Mouse (Mus musculus) neural tube, embryonic 10.5 days (tissue): ENCODE data around the gene Siah1a.

Experiments
- DNase-seq: peaks from one replicate; pipeline ENCODE4 v3.0.0-alpha.2; 2017; ENCODE audit warnings: low spot score; ENCODE audit errors: extremely low spot score

Siah1a gene

GRCm38 (mm10) chr8:86745221-86745934, at the start of gene Siah1a, which contains the start of gene Gm10638:
Siah1a (minus strand) TSS chr8:86745934.
Gm10638 (plus strand) TSS chr8:86745699.
- DNase-seq = peak; percentile 83

- no peak for DNase-seq
These were observed 49.0 kb upstream of the Siah1a start for GRCm38 (mm10) chr8:86794716-86795115.

DNA sequence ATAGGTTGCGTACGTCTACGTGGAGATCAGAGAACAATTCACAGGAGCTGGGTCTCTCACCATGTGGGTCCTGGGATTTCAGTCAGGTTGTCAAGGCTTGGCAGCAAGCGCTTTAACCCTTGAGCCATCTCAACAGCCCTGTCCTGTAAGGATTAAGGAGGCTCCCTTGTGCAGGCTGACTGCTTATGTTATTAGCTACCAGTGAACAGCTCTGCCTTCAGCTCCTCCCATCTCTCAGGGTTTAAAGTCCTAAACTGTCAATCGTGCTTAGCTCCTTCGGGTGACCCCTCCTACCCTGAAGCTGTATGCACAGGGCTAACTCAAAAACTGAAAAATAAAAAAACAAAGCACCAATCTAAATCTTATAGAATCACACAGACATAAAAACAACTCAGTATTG, 45.8 kb upstream of the Siah1a start:
- no peak for DNase-seq

- DNase-seq = no peak
These were observed 43.8 kb upstream of the Siah1a start for GRCm38 (mm10) chr8:86789576-86789975.

GRCm38 (mm10) chr8:86787891-86788420, 42.2 kb upstream of the Siah1a start:
- DNase-seq = no peak

DNA sequence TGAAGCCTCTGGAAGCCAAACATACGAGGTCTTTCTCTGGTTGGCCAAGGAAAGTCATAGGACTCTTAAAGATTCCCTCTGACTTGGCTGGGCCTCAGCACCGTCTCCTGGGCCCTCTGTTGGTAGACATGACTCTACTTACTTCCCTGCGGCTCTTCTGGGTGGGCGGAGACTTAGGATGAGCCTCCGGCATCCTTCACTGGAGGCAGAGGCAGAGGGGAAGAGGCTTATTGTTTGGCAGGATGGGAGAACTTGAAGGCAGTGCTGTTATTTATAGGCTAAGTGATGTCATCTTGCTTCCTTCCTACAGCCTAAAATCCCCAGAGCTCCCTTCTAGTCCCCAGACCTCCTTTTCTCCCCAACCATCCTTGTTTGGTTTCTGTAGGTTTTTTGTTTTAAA, 40.8 kb upstream of the Siah1a start:
- DNase-seq = no peak

DNA sequence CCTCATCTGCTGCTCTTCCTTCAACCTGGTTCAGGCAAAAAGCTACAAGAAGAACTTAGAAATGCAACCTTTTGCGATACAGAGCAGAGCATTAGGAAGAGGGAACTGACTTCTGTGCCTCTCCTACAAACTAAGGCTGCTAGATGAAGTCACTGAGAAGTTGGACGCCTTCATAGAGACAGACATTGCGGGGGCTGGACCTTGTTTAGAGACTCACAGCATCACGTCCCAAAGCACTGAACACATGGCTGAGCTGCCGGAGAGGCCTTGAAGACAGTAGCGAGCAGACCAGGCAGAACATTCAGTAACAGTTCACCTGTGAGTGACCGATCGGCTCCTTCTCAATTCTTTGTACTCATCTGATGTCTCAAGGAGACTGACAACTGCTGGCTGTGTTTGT, 35.4 kb upstream of the Siah1a start:
- DNase-seq = no peak

GRCm38 (mm10) chr8:86779207-86779606, 33.5 kb upstream of the Siah1a start:
- no peak for DNase-seq

DNA sequence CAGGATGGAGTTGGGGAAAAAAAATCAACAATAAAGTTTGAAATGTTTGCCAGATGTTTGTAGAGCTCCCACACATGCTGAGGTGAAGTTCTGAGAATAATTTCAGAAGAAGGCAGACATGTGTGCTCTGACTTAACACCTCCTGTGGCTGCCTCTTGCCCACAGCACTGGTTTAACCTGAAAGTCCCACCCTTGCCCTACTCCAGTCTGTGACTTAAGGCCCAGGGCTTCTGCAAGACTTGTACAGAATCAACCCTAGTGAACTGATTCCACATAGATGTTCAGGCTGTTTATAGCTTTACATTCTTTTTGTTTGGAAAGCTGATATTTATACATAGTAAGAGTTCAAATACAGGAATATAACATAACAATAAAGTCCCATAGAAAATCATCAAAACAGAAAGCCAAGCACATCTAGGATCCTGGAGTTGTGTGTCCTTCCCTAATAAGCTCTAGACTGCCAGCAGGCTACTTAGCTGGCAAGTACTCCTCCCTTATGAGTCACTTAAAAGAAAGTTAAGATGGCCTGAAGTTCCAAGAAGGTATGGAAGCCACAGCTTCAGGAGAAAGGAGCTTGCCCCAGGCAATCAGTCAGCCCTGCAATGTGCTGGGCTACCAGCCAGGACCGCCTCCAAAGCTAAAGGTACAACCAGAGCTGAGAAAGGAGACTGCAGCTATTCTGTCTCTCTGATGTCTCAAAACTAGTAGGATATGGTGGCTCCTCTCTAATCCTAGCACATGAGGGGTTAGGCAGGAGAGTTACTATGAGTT, 24.4 kb upstream of the Siah1a start:
- DNase-seq = no peak

DNA sequence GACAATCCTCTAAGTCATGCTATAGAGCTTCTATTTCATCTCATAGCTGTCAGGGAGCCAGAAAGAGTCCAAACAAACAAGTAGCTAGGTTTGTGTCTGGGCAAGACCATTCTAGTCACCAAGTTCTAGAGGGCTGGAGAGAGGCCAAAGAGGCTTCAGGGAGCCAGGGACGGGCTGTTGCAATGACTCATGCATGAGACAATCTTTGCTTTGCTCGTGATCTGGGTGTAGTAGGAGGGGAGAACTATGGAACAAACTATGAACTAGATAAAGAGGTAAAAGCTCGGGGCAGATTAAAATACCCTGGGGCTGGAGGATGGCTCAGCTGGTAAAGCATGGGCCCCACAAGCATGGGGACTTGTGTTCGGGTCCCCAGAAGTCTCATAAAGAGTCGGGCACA, 22.8 kb upstream of the Siah1a start:
- no peak for DNase-seq

DNA sequence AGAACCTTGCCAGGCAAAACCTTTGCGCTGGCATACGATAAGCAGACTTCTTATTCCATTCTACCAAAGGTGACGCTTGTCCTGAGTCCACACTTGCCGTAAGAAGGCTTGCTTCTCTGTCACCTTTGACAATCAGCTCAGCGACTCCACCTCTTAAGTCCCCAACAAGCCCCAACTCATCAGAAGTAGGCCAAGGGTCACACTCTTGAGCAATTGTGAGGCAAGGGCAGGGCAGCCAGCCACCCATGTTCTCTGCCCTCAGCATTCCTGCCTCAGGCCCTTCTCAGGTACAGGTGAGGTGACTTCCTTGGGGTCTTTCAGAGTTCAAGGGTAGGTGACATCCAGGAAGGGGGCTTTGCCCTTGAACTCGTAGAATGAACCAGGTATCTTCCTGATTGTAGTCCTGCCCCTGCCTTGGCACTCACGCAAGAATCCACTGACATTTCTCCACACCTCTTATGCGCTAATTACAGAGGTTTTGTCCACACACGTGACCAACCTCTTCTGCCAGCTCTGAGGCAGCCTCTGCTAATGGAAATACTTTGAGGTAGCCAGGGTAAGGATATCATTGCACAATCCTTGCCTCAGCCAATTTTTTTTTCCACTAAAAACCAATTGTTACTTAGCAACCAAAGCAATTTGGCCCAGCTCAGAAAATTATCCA, 20.9 kb upstream of the Siah1a start:
- no peak for DNase-seq

- no peak for DNase-seq
These were observed 19.9 kb upstream of the Siah1a start for GRCm38 (mm10) chr8:86765669-86766068.

DNA sequence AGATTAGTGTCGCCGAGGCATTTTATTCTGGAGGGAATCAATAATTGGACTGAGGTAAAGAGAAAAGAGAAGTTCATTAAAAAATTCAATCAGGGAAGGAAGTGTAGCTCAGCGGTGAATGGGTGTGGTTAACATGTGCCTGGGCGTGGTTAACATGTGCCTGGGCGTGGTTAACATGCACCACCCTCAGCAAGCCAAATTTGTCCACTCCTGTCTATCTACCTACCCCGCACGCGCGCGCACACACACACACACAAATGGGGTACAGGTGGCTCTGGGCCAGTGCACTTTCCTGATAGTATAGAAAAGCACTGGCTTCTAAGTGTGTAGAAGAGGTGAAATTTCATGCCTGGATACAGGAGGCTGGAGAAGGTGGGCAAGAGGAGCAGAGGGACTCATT, 19.4 kb upstream of the Siah1a start:
- DNase-seq = no peak

GRCm38 (mm10) chr8:86762806-86763205, 17.1 kb upstream of the Siah1a start:
- DNase-seq = no peak

DNA sequence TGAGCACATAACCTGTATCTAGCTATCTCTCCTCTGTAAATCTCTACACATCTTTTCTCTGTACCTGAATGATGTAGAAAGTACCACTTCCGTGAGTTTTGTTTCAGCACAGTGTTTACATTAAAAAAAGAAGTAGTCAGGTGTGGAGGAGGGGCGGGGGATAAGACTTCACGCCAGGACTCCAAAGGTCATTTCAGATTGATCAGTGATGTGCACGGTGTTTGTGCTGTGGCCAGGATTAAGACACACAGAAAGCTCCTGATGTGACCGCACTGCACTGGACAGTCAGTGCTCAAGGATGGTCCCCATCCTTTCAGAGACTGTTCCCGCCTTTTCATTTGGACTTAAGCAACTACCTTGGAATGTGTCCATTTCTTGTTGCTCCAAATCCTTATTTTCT, 15.0 kb upstream of the Siah1a start:
- no peak for DNase-seq

DNA sequence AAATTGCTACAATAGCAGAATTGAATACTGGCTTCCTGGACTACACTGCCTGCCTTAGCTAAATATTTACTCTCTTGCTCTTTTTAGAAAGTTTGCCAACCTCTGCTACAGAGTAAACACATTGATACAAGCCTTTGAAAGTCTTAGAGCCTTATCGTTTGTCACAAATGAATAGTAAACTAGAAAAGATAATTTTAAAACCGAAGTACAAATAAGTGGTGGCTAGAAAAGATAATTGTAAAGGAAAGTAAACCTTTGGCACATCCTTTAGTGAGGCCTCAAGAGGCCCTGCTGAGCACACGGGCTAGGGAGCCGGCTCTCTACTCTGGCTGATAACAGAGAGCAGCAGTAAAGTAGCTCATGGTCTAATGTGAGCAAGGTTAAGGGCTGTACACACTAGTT, 13.4 kb upstream of the Siah1a start:
- no peak for DNase-seq

DNA sequence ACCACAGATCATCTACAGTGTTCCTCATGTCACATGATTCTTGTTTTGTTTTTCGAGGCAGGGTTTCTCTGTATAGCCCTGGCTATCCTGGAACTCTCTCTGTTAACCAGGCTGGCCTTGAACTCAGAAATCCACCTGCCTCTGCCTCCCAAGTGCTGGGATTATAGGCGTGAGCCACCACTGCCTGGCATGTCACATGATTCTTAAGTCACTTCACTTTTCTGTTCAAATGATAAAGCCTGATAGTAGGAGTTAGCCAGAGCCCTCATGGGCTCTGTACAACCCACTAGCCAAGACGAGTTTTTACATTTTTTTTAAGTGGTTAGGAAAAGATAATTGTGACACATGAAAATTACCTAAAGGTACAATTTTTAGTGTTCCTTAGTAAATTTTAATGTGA, 12.9 kb upstream of the Siah1a start:
- no peak for DNase-seq

GRCm38 (mm10) chr8:86756948-86757733, 11.4 kb upstream of the Siah1a start:
- DNase-seq = peak; percentile 30

- no peak for DNase-seq
These were observed 4.1 kb upstream of the Siah1a start for GRCm38 (mm10) chr8:86749842-86750241.

GRCm38 (mm10) chr8:86746511-86746910, 777 bp upstream of the Siah1a start:
- DNase-seq = no peak

DNA sequence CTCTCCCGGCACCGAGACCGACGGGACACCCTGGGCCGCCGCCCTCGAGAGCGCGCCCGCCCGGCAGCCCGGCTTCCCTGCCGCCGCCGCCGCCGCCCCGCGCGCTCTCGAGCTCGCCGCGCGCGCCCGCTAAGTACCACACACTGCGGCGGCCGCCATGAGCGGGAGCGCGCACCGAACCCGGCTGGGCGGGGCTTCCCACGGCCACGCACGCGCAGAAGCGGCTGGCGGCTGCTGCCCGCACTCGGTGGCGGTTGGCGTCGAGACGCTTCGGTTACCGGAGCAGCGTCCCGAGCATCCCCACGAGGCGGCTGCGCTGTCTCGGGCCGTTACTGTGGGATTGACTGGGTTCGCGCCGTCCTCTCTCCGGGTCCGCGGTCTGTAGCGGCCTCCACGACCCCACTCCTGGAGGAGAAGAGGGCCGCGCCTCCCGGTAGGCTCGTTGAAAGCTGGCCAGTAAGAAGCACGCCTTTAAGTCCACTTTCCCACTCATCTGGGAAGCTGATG, 254 bp upstream of the Siah1a start:
- peak; percentile 93 for DNase-seq
